ENCODE assay signal across 19 mouse cellular contexts in the genomic region with DNA sequence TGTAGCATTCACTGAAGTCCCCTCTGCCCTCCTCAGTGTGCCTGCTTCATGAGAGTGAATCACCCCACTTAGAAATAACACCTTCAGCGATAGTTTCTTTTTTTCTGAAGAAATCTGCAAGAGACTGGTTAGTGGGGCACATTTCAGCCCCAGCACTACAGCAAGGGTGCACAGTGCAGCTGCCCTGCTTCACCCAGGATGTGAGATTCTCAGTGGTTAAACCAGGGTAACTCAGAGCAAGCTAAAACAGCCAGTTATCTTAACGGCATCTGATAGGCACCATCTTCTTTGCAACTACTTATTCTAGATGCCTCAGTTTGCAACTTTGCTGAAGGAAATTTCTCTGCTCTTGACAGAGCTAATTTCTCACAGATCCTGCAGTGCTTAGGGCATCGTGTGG.
DNase-seq lines count a peak whose midpoint lies in the region; ATAC-seq lines count a peak whose summit lies in the region.
"Had no signal": no experiment of that assay in that cellular context is flagged by ENCODE, and none has a peak within 500 bp of the region (broad histone marks: within the 10 kb centered on the region; RNA-seq: fewer than 3 reads in every experiment).

No protein-coding gene starts in this region.

- peak; percentile 51 for DNase-seq in CD4-positive, CD25-positive, alpha-beta regulatory T cell, adult 2 months (ENCODE audit: low read depth, low spot score)
- DNase-seq in thymus, postnatal 10 days (ENCODE audit: low spot score in 2 of 2), result peak; percentile 22 to 36
- DNase-seq in thymus, postnatal 4 days, result peak; percentile 52
- no peak for DNase-seq in ovary, postnatal 36 days (ENCODE audit: low spot score)
- no peak for DNase-seq in heart, embryonic 10.5 days (ENCODE audit: low spot score)
- no peak for DNase-seq in gastrocnemius, postnatal 36 days
- DNase-seq: adrenal gland, adult 8-10 months; adrenal gland, postnatal 36 days; cerebellum, adult 2 months; cerebellum, postnatal 10 days; forebrain, postnatal 0 days; heart, adult 18-20 months; heart, postnatal 14 days had no signal

- H3K9me3 ChIP-seq in heart, embryonic 10.5 days, result no peaks in the 10 kb centered on the region
- H3K9me3 ChIP-seq: embryonic facial prominence, embryonic 10.5 days; forebrain, embryonic 13.5 days; heart, embryonic 15.5 days had no signal

- intact Hi-C loops in gastrocnemius, postnatal 36 days (cut with DNase I), result no loop called here

- ATAC-seq in activated CD4-positive, CD25-positive, alpha-beta regulatory T cell, adult 4 months, result peak; percentile 62
- ATAC-seq: forebrain, embryonic 13.5 days; forebrain, postnatal 0 days; Patski had no signal

- no peaks in the 10 kb centered on the region for H3K27me3 ChIP-seq in heart, embryonic 10.5 days (ENCODE audit: insufficient read depth, poor library complexity, severe bottlenecking)
- H3K27me3 ChIP-seq: forebrain, embryonic 13.5 days; heart, embryonic 15.5 days; Patski had no signal

- no peaks in the 10 kb centered on the region for H3K4me1 ChIP-seq in heart, embryonic 10.5 days
- H3K4me1 ChIP-seq: embryonic facial prominence, embryonic 10.5 days; forebrain, embryonic 13.5 days; heart, embryonic 15.5 days had no signal

- WGBS in heart, embryonic 10.5 days, result 68% methylated on average over 3 of the region's 3 CpGs

- H3K27ac ChIP-seq in heart, embryonic 10.5 days, result no peak overlapping the region
- H3K27ac ChIP-seq: embryonic facial prominence, embryonic 10.5 days; forebrain, embryonic 13.5 days; heart, embryonic 15.5 days; hindbrain, embryonic 14.5 days had no signal

- no peak overlapping the region for H3K4me3 ChIP-seq in heart, embryonic 10.5 days
- H3K4me3 ChIP-seq: embryonic facial prominence, embryonic 10.5 days; forebrain, embryonic 13.5 days; heart, embryonic 15.5 days had no signal

- no peaks in the 10 kb centered on the region for H3K36me3 ChIP-seq in heart, embryonic 10.5 days
- H3K36me3 ChIP-seq: embryonic facial prominence, embryonic 10.5 days; heart, embryonic 15.5 days had no signal

Comparison
In these comparisons a context has a peak if more than half of its experiments do, and no peak if none do; other contexts are left out.
1. DNase-seq: peak in CD4-positive, CD25-positive, alpha-beta regulatory T cell, adult 2 months (single experiment), thymus, postnatal 10 days (2 of 2) and thymus, postnatal 4 days (single experiment); none in ovary, postnatal 36 days (single experiment), heart, embryonic 10.5 days (single experiment) and gastrocnemius, postnatal 36 days (0 of 2).